Mouse (Mus musculus) C2C12 (cell line): ENCODE measurements around the gene Cog5. TPM values are rescaled to one million over a fixed set of nuclear protein-coding genes. Genes with fewer than 3 reads are reported as not detected.

Experiments
- H3K27me3 ChIP-seq: one replicate; pipeline ENCODE4 v1.6.1; 2011; ENCODE audit not compliant: control insufficient read depth, insufficient read depth, insufficient read length
- H3K36me3 ChIP-seq: one replicate; pipeline ENCODE4 v1.6.1; 2011; ENCODE audit not compliant: control insufficient read depth, insufficient read depth
- H3K4me3 ChIP-seq: one replicate; pipeline ENCODE4 v1.5.1; 2011; ENCODE audit warnings: mild to moderate bottlenecking, control low read depth; ENCODE audit not compliant: poor library complexity, insufficient read depth, severe bottlenecking
- H3K79me2 ChIP-seq: one replicate; pipeline ENCODE4 v1.6.1; 2011; ENCODE audit not compliant: control insufficient read depth, insufficient read depth
- H3K79me3 ChIP-seq: one replicate; pipeline ENCODE4 v1.6.1; 2011; ENCODE audit warnings: low read depth, control low read depth
- H3ac ChIP-seq: one replicate; pipeline ENCODE3; 2011; ENCODE audit warnings: low read depth; ENCODE audit not compliant: control insufficient read depth, insufficient read length
- CEBPB ChIP-seq: IDR thresholded peaks from one replicate; pipeline ENCODE4 v1.6.1; 2011; ENCODE audit warnings: low read depth, mild to moderate bottlenecking, control low read depth, moderate library complexity
- CTCF ChIP-seq: IDR thresholded peaks from one replicate; pipeline ENCODE4 v1.5.1; 2011; ENCODE audit not compliant: control insufficient read depth, insufficient read depth, insufficient read length
- FOSL1 ChIP-seq: IDR thresholded peaks from one replicate; pipeline ENCODE4 v1.8.0; 2011; ENCODE audit warnings: mild to moderate bottlenecking, low read length; ENCODE audit not compliant: poor library complexity, insufficient read depth, severe bottlenecking
- MAX ChIP-seq: IDR thresholded peaks from one replicate; pipeline ENCODE4 v1.6.1; 2011; ENCODE audit warnings: mild to moderate bottlenecking, control low read depth
- MYOD1 ChIP-seq: IDR thresholded peaks from one replicate; pipeline ENCODE4 v1.6.1; 2011; ENCODE audit warnings: low read depth; ENCODE audit not compliant: control insufficient read depth, insufficient read length
- MYOG ChIP-seq: IDR thresholded peaks from one replicate; pipeline ENCODE4 v1.6.1; 2011; ENCODE audit not compliant: control insufficient read depth, insufficient read length; ENCODE audit errors: extremely low read depth
- USF1 ChIP-seq: IDR thresholded peaks from one replicate; pipeline ENCODE4 v1.6.1; 2011; ENCODE audit warnings: low read depth, mild to moderate bottlenecking, control low read depth, moderate library complexity
- polyA plus RNA-seq: library from polyadenylated mRNA; unstranded; fragments of >200 nt; fragmentation: generic; extraction: Trizol; gene quantifications from one replicate; pipeline ENCODE4 v1.2.1, GENCODE M21; 2012; ENCODE audit warnings: missing spikeins

The Cog5 gene
- polyA plus RNA-seq, 1 experiment, result 8.2 TPM

DNA sequence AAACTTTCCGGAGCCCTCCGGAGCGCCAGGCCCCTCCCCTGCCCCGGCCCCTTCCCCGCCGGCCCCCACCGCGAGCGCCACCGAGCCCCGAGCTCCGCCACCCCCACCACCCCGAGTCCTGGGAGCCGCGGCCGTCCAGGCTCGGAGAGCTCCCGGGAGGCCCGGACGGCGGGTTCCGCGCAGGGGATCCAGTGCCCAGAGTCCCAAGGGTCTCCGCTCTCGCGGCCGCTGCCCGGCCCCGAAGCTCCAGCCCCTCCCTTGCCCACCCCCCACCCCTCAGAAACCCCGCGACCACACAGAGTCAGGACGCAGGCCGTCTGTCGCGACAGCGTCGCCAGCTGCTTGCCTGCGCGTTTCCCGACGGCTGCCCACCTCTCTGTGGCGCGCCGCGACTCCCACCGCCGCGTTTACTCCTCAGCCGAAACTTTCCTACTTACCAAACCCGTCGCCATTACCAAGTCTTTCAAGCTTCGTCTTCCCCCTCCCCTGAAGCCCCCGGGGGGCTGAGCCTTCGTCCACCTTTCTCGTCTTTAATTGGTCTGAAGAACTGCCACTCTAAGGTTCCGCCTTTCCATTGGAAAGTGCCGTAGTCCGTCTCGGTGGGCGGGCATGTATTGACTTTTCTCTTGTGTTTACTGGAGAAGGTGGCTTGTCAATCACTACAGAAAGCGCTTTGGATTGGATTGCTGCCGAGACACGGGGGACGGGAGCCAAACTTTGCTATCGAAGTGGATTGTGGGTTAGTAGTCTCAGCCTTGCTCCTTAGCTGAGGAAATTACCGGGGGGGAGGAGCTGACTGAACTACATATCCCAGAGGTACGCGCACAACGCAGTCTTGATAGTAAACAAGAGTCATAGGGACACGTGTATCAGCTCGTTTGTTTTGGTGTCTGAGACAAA is 295.3 kb downstream of the Cog5 start, which contains the start of gene Hbp1:
Gene Hbp1 (minus strand): TSS at position 777 of the 900 bp plus-strand sequence.
- Histone ChIP-seq H3K4me3 (peak within 1 kb of the TSS; percentile 89), H3ac (peak within 1 kb of the TSS; percentile 92), H3K27me3 (no peaks in the 10 kb centered on the region), H3K36me3 (no peaks in the 10 kb centered on the region), H3K79me3 (peaks cover 11% of the 10 kb centered on the region), H3K79me2 (peaks cover 30% of the 10 kb centered on the region)
- TF ChIP-seq MYOG (no peak), CEBPB (no peak), MAX (peak; percentile 99), CTCF (no peak), USF1 (peak; percentile 51), FOSL1 (no peak), MYOD1 (no peak)

DNA sequence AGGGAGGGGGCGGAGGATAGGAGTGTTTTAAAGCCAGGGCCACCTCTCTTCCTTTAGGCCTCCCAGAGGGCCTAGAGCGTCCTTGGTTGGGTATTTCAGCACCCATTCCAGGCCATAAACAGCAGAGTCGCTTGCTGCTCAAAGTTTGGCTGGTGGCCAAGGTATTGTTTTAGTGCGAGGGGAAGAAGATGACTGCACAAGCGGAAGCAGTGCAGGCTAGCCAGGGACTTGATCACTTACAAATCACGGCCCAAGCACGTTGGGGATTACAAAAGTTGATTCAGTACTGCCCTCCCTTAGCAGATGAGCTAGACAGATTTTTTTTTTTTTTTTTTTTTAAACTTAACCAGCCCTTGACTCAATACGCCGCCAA is 296.0 kb downstream of the Cog5 start:
- TF ChIP-seq FOSL1 (no peak), MYOG (no peak), CEBPB (no peak), USF1 (no peak), CTCF (no peak), MYOD1 (no peak), MAX (no peak)
- Histone ChIP-seq H3K36me3 (no peaks in the 10 kb centered on the region), H3ac (no peak overlapping the region), H3K79me2 (peaks cover 30% of the 10 kb centered on the region), H3K27me3 (no peaks in the 10 kb centered on the region), H3K4me3 (peak overlapping the region; percentile 16), H3K79me3 (peaks cover 11% of the 10 kb centered on the region)

- H3ac ChIP-seq, result no peak overlapping the region
- H3K4me3 ChIP-seq, result no peak overlapping the region
- no peak for TF ChIP-seq MYOG
- no peak for TF ChIP-seq FOSL1
- TF ChIP-seq CTCF, result no peak
- TF ChIP-seq USF1, result no peak
- no peak for TF ChIP-seq CEBPB
- TF ChIP-seq MAX, result no peak
- TF ChIP-seq MYOD1, result no peak
- H3K27me3 ChIP-seq, result no peaks in the 10 kb centered on the region
- no peaks in the 10 kb centered on the region for H3K79me2 ChIP-seq
- peaks cover 25% of the 10 kb centered on the region for H3K36me3 ChIP-seq
- no peaks in the 10 kb centered on the region for H3K79me3 ChIP-seq
Observed at GRCm38 (mm10) chr12:31955843-31956242, 301.2 kb downstream of the Cog5 start.

DNA sequence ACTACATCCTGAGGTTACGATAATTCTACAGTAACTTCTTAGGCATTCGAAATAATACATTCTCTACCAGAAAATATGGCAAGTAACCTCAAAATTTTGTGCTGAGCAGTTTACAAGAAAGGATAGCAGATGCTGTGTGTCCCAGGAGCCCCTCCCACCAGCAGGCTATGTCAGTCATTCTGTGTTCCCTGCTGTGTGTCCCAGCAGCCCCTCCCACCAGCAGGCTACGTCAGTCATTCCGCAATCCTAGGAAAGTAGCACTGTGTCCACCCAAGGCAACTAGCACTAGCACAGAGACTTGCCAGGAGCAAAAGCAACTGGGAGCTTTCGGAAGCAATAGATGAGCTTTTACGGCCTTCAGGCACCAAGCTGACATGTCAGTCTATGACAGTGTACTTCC is 309.4 kb downstream of the Cog5 start:
- Histone ChIP-seq H3K79me3 (no peaks in the 10 kb centered on the region), H3K4me3 (no peak overlapping the region), H3ac (no peak overlapping the region), H3K36me3 (peaks cover 50% of the 10 kb centered on the region), H3K79me2 (no peaks in the 10 kb centered on the region), H3K27me3 (no peaks in the 10 kb centered on the region)
- TF ChIP-seq FOSL1, result no peak
- no peak for TF ChIP-seq CTCF
- no peak for TF ChIP-seq USF1
- TF ChIP-seq CEBPB, result no peak
- TF ChIP-seq MYOG, result no peak
- no peak for TF ChIP-seq MAX
- no peak for TF ChIP-seq MYOD1

DNA sequence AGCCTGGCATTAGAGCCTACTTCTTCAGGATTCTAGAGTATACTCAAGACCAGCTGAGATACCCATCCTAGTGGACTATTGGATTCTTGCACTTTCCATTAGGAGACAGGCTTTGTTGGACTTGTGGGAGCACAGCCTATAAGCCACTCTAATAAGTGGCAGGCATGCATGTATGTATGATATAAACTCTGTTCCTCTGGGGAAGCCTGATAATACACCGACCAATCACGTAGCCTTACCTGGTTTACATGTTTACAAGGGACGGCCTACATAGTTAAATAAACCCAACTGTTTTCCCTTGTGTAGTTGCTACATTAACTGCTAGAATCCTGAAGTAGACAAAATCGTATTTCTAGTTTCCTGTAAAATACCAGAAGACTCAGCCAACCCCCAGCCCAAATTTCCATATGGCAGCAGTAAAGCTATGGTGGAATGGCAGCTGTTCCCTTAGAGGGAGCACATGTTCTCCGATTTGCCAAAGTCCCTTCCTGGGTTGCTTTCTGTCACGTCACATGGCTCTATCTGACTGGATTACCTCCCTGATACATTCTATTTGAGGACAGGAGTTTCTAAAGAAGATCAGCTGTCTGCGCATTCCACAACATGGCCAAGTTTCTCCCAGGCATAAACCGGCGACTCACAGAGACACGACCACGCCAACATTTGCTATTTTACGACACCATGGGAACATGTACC is 311.0 kb downstream of the Cog5 start:
- H3K36me3 ChIP-seq, result peaks cover 35% of the 10 kb centered on the region
- H3K79me3 ChIP-seq, result no peaks in the 10 kb centered on the region
- H3K4me3 ChIP-seq, result no peak overlapping the region
- H3ac ChIP-seq, result no peak overlapping the region
- TF ChIP-seq MAX, result no peak
- TF ChIP-seq CTCF, result no peak
- no peak for TF ChIP-seq MYOD1
- TF ChIP-seq MYOG, result no peak
- no peak for TF ChIP-seq CEBPB
- TF ChIP-seq FOSL1, result no peak
- TF ChIP-seq USF1, result no peak
- no peaks in the 10 kb centered on the region for H3K27me3 ChIP-seq
- H3K79me2 ChIP-seq, result no peaks in the 10 kb centered on the region
